Mouse (Mus musculus): Measurements from ENCODE around the gene Csnk2a2. TPM values are rescaled to one million over a fixed set of nuclear protein-coding genes. Genes with fewer than 3 reads are reported as not detected.

Csnk2a2 gene
- polyA plus RNA-seq, 1 experiment from 2014 or later: 5.5 TPM

DNA sequence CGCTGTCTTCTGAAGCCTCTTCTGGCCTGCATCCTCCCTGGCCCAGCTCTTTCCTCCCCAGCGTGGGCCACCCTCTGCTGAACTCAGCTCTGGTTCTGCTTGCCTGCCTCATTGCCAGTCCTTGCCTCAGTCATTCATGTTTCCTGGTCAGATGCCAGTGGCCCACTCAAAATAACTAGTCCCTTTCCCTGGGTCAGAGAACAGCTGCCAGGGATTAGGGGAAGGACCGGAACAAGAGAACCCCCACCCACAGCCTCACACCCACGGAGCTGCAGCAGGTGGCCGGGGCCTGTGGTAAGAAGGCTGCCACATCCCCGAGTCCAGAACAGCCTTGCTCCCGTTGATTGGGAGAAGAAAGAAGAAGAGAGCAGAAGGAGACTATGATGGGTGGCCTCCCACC, 88.7 kb downstream of the Csnk2a2 start:
- Histone ChIP-seq H3K36me3 (ENCODE audit: control insufficient read depth, insufficient read depth, low read length) (no peaks in the 10 kb centered on the region), H3K4me1 (ENCODE audit: control insufficient read depth, insufficient read depth, low read length) (peaks cover 7% of the 10 kb centered on the region), H3K4me2 (ENCODE audit: low read depth, low read length) (no peak overlapping the region), H3K9ac (ENCODE audit: low read depth, low read length) (no peak overlapping the region), H3K27ac (ENCODE audit: low read length) (no peak overlapping the region), H3K4me3 (ENCODE audit: low read length) (no peak overlapping the region), H3K27me3 (replicated peaks; ENCODE audit: control insufficient read depth, insufficient read depth, low read length) (no peaks in the 10 kb centered on the region), H3K9me3 (ENCODE audit: control insufficient read depth, low read length) (no peaks in the 10 kb centered on the region)
- 74% methylated on average over 7 of the region's 7 CpGs for WGBS
- no peak for ATAC-seq

DNA sequence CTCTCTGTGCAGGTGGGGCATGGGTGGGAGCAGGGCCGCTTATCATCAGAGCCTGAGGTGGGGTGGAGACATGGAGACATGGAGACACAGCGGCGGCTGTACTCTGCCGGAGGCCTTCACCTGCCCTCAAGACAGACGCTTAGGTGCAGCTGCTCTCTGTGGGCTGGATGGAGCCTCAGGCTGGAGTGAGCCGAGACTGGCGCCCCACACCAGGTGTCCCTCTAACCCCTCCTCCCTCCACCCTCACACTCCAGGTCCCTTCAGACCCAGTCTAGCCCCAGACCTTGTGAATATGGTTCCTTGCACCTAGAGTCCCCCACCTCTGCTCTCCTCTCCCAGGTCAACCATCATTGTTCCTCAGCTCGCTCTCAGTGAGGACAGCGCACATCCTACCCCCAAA, 90.7 kb downstream of the Csnk2a2 start:
- no peak overlapping the region for H3K9ac ChIP-seq (ENCODE audit: low read depth, low read length)
- no peaks in the 10 kb centered on the region for H3K9me3 ChIP-seq (ENCODE audit: control insufficient read depth, low read length)
- H3K4me1 ChIP-seq (ENCODE audit: control insufficient read depth, insufficient read depth, low read length): peaks cover 10% of the 10 kb centered on the region
- no peaks in the 10 kb centered on the region for H3K36me3 ChIP-seq (ENCODE audit: control insufficient read depth, insufficient read depth, low read length)
- no peak for ATAC-seq
- no peak overlapping the region for H3K27ac ChIP-seq (ENCODE audit: low read length)
- no peaks in the 10 kb centered on the region for H3K27me3 ChIP-seq (replicated peaks; ENCODE audit: control insufficient read depth, insufficient read depth, low read length)
- no peak overlapping the region for H3K4me3 ChIP-seq (ENCODE audit: low read length)
- WGBS: 75% methylated on average over 9 of the region's 9 CpGs
- no peak overlapping the region for H3K4me2 ChIP-seq (ENCODE audit: low read depth, low read length)

DNA sequence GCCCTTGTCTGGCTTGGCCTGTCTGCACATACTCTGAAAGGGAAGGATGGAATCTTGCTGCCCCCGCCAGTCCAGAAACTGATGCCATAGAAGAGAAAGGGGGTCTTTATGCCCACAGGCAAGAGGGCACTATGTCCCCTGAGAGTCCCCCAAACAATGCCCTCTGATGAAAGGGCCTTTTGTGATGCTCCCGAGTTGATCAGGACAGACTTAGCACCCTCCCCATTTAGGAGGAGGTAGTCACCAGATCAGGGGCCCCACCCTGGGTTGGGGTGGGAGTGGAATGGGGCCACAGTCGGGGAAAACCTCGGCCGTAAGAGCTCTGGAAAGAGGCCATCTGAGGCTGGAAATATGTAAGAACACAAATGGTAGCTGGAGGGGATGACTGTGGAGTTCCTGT, 92.6 kb downstream of the Csnk2a2 start:
- H3K4me3 ChIP-seq (ENCODE audit: low read length): no peak overlapping the region
- ATAC-seq: no peak
- no peak overlapping the region for H3K4me2 ChIP-seq (ENCODE audit: low read depth, low read length)
- no peaks in the 10 kb centered on the region for H3K36me3 ChIP-seq (ENCODE audit: control insufficient read depth, insufficient read depth, low read length)
- peaks cover 10% of the 10 kb centered on the region for H3K4me1 ChIP-seq (ENCODE audit: control insufficient read depth, insufficient read depth, low read length)
- 46% methylated on average over 5 of the region's 5 CpGs for WGBS
- H3K9ac ChIP-seq (ENCODE audit: low read depth, low read length): no peak overlapping the region
- 0 out of 2 replicates have a peak overlapping the region, but pooled peaks have one; percentile 7 for H3K27ac ChIP-seq (ENCODE audit: low read length)
- no peaks in the 10 kb centered on the region for H3K27me3 ChIP-seq (replicated peaks; ENCODE audit: control insufficient read depth, insufficient read depth, low read length)
- no peaks in the 10 kb centered on the region for H3K9me3 ChIP-seq (ENCODE audit: control insufficient read depth, low read length)

DNA sequence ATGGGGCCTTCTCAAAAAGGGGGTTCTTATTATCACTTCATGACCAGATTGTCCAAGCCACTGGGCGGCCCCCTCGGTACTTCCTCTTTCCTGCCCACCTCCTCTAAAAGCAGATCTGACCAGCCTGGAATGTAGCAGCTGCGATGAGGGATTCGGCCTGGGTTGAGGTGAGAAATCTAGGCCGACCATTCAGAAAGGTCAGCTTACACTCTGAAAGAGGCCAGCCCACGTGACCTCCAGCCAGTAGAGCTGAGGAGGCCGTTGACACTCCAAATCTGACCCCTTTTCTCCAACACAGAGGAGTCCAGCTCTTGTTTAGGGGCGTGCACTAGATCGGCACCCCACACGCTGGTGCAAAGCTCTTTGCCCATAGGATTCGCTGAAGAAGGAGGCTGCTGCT, 93.1 kb downstream of the Csnk2a2 start:
- Histone ChIP-seq H3K9ac (ENCODE audit: low read depth, low read length) (no peak overlapping the region), H3K4me1 (ENCODE audit: control insufficient read depth, insufficient read depth, low read length) (peaks cover 10% of the 10 kb centered on the region), H3K4me3 (ENCODE audit: low read length) (no peak overlapping the region), H3K4me2 (ENCODE audit: low read depth, low read length) (no peak overlapping the region), H3K9me3 (ENCODE audit: control insufficient read depth, low read length) (no peaks in the 10 kb centered on the region), H3K36me3 (ENCODE audit: control insufficient read depth, insufficient read depth, low read length) (no peaks in the 10 kb centered on the region), H3K27ac (ENCODE audit: low read length) (0 out of 2 replicates have a peak overlapping the region, but pooled peaks have one; percentile 7), H3K27me3 (replicated peaks; ENCODE audit: control insufficient read depth, insufficient read depth, low read length) (no peaks in the 10 kb centered on the region)
- 63% methylated on average over 11 of the region's 11 CpGs for WGBS
- no peak for ATAC-seq

Other genes starting within 250 kb of the Csnk2a2 start
- 0.49 and 0.65 TPM in 2 replicates for gene Cngb1, start 183.5 kb downstream of the Csnk2a2 start, polyA plus RNA-seq (2015; fragmentation: Nextera tagmentation; extraction: Ambion mirVana)
- gene Tepp, start 179.5 kb downstream of the Csnk2a2 start, polyA plus RNA-seq (2015; fragmentation: Nextera tagmentation; extraction: Ambion mirVana): not detected in 2 replicates
- 4.5 and 5.2 TPM in 2 replicates for gene Zfp319, start 158.1 kb downstream of the Csnk2a2 start, polyA plus RNA-seq (2015; fragmentation: Nextera tagmentation; extraction: Ambion mirVana)
- gene Usb1, start 157.8 kb downstream of the Csnk2a2 start, polyA plus RNA-seq (2015; fragmentation: Nextera tagmentation; extraction: Ambion mirVana): 43.4 and 45.8 TPM in 2 replicates
- 7.9 and 8.3 TPM in 2 replicates for gene Mmp15, start 137.8 kb downstream of the Csnk2a2 start, polyA plus RNA-seq (2015; fragmentation: Nextera tagmentation; extraction: Ambion mirVana)
- gene Cfap20, start 55.2 kb downstream of the Csnk2a2 start, polyA plus RNA-seq (2015; fragmentation: Nextera tagmentation; extraction: Ambion mirVana): 100 and 113 TPM in 2 replicates
- gene Ccdc113, start 44.0 kb upstream of the Csnk2a2 start, polyA plus RNA-seq (2015; fragmentation: Nextera tagmentation; extraction: Ambion mirVana): 0.13 TPM in 1 of 2 replicates, not detected in the other
- gene Prss54, start 86.3 kb upstream of the Csnk2a2 start, polyA plus RNA-seq (2015; fragmentation: Nextera tagmentation; extraction: Ambion mirVana): not detected in 2 replicates
- gene Gins3, start 143.4 kb upstream of the Csnk2a2 start, polyA plus RNA-seq (2015; fragmentation: Nextera tagmentation; extraction: Ambion mirVana): 9.2 and 11.9 TPM in 2 replicates
- 14.4 and 15.3 TPM in 2 replicates for gene Ndrg4, start 186.9 kb upstream of the Csnk2a2 start, polyA plus RNA-seq (2015; fragmentation: Nextera tagmentation; extraction: Ambion mirVana)
- 16.1 and 18.4 TPM in 2 replicates for gene Setd6, start 225.8 kb upstream of the Csnk2a2 start, polyA plus RNA-seq (2015; fragmentation: Nextera tagmentation; extraction: Ambion mirVana)